Mouse (Mus musculus) adrenal gland, postnatal 10 days (tissue): Measurements from ENCODE around the gene Mrpl24. TPM values are rescaled to one million over a fixed set of nuclear protein-coding genes. Genes with fewer than 3 reads are reported as not detected.

Experiments used
- DNase-seq: peaks from one replicate; pipeline ENCODE4 v3.0.0; 2021; ENCODE audit warnings: mixed read lengths
- total RNA-seq, 2 experiments: library from RNA; stranded (reverse); gene quantifications; 2 replicates each; pipeline ENCODE4 v1.2.3; 2021

Mrpl24 gene
- total RNA-seq, 2 experiments from 2014 or later, result 104 to 123 TPM

DNA sequence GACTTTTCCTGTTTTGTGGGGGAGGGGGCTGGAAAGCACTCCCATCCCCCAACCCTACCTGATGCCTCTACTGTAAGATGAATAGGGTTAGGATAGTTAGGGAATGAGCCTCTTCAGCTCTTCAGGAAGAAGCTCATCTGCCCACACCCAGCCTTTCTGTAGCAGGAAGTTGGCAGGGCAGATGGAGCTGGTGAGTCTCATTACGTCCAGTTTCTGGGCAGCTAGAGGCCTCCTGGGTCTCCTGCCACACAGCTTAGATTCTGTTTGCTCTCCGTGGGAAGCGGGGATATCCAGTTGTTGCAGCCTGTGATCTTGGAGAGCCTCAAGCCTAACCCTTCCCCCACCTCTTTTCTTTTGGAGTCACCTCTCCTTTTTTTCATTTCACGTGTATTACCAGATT, 9.4 kb upstream of the Mrpl24 start:
- peak; percentile 39 for DNase-seq

DNA sequence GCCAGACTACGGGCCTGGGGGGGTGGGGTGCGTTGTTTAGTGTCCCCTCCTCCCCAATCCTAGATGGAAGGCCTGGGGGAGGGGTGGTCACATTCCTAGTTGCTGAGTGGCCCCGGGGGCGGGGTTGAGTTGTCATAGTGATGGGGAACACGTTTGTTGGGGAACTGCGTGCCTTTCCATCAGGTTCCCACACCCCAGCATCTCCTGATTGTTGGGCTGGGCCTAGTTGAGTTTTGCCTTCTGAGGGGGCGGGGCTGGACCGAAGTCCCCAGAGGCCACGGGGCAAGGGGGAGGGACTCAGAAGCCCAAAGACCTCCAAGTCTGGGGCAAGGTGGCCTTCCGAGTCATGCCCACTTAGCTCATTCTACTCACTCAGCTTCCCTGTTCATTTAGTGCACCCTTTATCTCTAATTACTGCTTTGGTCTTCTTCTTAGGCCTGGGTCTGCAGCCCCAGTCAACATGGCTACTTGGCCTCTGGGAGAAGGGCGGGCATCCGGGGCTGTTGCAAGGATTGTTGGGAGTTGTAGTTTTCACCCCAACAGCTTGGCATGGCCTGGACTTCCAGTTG, 8.6 kb upstream of the Mrpl24 start:
- DNase-seq, result peak; percentile 86

DNA sequence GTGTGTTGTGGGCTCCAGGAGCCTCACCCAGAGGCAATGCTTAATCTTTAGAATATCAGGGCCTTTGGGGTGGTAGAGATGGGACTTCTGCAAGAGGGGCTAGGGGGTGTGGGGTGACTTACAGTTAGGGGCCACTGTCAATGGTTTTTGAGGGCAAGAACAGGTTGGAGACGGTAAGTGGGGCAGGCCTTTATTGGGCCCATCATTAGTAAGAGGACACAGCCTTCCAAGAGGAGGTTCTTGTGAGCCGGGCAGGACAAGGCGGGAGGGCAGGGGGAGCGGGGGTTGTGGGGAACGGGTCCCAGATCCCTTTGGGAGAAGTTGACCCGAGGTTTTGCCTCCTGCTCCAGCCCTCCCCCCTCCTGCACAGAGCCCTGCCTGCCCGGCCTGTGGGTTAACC, 5.8 kb upstream of the Mrpl24 start:
- no peak for DNase-seq

DNA sequence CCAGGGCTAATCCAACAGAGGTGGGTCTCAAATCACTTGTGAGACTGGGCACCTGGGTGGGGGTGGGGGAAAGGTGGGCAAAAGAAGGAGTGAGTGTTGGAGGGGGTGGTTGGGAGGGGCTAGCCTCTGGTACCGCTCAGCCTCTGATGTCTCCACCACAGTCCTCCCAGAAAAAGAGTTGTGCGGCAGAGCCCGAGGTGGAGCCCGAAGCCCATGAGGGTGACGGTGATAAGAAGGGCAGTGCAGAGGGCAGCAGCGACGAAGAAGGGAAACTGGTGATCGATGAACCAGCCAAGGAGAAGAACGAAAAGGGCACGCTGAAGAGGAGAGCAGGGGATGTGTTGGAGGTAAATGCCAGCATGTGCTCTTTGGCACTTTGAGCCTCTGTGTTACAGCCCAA, 5.4 kb upstream of the Mrpl24 start:
- DNase-seq, result no peak

DNA sequence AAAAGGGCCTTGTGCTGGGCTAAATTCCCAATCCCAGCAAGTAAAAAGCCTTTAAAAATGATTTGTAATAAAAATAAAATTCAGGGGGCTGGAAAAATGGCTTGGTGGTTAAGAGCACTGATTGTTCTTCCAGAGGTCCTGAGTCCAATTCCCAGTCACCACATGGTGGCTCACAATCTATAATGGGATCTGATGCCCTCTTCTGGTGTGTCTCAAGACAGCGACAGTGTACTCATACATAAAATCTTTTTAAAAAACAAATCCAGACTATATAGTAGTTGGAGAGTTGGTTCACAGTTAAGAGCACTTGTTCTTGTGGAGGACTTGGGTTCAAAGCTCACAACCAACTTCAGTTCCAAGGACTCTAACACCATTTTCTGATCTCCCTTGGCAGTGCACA, 2.3 kb upstream of the Mrpl24 start:
- DNase-seq, result no peak

DNA sequence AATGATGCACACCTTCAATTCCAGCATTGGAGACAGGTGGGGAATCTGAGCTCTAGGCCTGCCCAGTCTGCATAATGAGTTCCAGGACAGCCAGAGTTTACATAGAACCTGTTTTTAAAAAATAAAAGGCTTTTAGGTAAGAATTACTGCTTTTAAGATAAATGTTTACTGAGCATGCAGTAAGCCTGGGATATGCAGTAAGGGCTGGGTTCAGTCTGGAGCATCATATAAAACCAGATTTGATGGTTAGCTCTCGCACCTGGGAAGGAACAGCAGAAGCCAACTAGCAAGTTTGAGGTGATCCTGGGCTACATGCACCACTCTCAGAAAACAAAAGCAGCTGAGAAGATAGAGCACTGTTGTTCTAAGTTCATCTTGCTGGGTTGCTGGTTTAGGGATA, 755 bp upstream of the Mrpl24 start:
- no peak for DNase-seq

DNA sequence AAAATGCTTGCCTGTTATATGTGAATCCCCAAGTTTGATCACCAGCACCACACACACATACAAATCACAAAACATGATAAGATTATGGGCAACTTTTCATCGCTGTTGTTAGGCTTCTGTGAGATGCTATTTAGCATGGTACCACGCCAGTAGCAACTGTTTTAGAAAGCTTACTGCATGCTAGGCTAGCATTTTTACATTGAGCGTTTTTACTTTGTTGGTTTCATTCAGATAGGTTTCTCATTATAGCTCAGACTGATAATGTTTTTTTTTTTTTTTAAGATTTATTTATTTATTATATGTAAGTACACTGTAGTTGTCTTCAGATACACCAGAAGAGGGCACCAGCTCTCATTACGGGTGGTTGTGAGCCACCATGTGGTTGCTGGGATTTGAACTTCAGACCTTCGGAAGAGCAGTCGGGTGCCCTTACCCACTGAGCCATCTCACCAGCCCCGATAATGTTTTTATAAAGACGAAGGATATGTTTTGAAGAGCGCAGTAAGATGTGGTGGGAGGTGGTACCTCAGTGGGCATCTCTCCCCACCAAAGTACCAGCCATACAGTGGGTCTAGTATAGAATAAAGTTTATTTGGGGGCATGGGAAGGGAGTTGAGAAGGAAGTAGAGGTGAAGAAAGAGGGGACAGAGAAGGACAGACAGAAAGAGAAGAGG, 1.1 kb downstream of the Mrpl24 start:
- DNase-seq, result no peak

DNA sequence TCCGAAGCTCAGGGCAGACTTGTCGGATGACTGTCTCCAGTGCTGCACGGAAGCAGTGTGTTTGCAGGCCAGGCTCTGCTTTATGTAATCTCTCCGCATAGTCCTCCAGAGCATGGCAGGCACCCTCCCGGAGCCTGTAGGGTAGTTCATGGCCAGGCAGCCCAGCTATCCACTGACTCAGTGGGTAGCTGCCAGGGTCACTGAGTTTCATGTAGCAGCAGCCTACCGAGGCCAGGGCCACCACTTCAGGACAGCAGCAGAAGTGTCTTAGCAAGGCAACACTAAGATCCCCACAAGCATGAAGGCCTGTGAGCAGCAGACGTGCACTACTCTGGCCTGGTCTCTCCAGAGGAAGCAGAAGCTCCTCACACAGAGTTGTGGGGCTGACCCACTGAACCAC, 5.7 kb downstream of the Mrpl24 start:
- peak; percentile 52 for DNase-seq

DNA sequence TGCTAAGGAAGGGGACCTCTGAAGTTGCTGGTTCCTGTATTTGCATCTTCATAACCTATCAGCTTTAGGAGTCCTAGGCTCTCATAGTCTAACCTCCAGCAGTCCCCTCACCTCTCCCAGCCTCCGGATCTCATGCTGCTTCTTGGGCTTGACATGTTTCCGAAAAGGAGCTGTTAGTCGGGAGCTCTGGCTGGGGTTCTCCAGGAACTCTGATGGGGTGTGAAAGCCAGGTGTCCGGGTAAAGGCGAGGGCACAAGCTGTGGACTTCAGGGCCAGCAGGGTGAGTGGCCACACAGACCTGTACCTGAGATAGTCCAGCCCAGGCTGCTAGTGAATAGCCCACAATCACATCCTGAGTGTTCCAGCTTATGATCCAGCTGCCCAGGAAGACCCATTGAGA, 8.1 kb downstream of the Mrpl24 start:
- DNase-seq, result no peak

DNA sequence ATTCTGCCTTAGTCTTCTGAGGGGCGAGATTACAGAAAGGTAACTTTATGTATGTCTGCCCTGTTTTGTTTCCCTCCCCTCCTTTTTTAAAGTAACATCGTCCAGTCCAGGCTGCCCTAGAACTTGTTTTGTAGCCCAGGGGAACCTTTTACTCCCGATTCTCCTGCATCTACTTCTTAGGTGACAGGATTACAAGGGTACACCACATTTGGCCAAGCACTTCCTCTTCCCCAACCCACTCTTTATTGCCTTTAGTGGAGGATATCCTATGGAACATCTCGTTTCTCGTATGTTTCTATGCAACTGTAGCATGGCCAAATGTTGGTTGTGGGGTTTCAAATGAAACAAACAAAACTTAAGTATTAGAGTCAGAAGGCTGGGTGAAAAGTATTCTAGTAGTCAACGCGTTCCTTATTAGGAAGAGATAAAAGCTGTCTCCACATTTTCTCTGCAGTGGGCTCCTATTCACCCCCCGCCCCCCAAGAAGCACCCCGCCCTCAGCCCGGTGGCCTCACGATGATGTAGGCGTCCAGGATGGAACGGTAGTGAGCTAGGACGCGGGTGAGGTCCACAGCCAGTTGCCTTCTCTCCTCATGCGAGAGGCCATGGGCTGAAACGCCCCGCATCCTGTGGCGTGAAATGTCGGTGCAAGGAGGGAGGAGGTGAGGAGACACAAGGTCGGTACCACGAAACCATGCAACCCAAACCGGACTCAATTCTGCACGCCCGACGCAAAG, 10.2 kb downstream of the Mrpl24 start:
- no peak for DNase-seq

DNA sequence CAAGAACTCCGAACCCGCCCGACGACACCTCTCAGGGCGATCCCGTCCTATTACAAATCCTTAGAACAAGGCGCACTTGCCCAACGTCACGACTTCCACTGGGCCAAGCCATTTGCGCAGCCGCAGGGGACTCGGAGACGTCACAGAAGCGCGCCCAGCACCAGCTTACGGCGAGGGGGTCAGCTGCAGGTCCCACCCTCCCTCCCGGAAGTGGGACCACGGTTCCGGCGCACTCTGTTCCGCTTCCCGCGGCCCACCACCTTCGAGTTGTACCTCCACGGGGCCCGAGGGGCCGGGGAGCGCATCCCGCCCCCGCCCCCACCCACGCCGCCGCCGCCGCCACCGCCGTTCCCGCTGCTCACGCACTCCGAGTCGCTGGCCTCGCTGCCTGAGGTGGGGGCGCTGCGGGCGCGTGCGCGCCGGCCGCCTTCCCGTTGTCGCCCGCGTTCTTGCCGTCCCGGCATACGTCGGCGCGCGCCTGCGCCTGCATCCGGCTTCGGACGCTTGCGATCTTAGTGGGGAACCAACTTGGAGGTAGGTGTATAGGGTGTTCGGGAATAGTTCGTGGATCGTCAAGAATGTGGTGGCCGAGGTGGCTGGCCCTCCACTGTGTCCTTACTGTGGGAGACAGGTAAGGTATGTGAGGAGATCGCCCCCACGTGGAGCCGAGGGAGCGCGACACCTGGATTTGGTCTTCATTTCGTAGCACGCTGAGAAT, 10.9 kb downstream of the Mrpl24 start, which contains the start of the genes Isg20l2 and Rrnad1:
Gene Isg20l2 (plus strand): TSS at position 237 of the 718 bp plus-strand sequence.
Gene Rrnad1 (minus strand): TSS at position 640 of the 718 bp plus-strand sequence.
- peak; percentile 98 for DNase-seq

DNA sequence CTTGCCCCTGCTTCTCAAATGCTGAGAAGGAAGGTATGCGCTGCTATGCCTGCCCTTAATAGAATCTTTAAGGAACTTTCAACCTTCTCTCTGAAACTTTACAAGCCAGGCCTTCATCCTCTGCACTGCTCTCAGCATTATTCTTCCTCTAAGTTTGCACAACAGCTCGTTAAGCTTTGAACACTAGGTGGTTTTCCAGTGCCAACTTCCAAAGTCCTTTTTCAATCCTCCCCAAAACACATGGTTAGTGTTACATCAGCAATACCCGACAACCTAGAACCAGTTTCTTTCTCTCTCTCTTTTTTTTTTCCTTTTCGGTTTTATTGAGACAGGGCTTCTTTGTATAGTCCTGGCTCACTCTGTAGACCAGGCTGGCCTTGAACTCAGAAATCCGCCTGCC, 14.7 kb downstream of the Mrpl24 start:
- DNase-seq, result no peak

DNA sequence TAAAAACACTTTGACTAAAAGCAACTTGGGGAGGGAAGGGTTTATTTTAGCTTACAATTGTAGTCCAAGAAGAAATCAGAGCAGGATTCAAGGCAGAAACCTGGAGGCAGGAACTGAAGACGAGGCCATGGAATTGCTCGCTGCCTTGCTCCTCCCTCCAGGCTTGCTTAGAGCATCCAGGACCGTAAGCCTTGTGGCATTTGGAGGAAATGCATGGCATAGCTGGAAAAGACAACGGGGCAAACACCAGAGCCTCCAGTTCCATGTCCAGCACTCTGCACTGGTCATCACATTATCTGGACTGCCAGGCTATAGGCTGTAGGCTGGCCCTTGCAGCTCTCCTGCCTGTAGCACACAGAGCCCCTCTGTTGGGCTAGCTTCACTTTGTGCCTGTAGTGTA, 15.2 kb downstream of the Mrpl24 start:
- no peak for DNase-seq

DNA sequence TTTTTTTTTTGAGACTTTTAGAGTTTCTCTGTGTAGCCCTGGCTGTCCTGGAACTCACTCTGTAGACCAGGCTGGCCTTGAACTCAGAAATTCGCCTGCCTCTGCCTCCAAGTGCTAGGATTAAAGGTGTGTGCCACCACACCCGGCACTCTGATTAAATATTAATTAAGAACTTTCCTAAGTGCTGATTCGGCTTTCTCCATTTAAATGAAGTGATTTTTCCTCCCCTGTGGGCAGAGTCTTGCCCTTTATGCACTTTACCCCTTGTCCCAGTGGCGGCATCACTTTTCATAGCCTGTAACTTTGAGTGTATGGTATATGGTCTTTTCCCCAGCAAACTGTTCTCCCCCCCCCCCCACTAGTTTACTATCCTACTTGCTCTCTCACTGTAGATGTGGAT, 15.9 kb downstream of the Mrpl24 start:
- DNase-seq, result no peak

DNA sequence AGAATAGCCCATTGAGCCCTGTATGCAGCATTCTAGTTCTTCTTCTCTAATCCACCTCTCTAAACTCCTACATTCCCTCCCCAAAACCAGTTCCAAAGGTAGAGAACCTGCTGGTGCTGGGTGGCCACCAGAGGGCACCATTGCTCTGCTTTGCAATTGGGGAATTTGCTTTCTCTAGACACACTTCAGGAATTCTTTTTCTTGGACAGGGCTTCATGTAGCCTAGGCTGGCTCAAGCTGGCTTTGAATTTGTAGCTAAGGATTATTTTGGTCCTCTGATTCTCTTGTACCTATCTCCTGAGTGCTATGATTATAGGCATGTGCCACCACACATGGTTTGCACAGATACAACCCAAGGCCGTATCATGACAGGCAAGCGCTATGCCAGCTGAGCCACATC, 16.5 kb downstream of the Mrpl24 start:
- peak; percentile 92 for DNase-seq

DNA sequence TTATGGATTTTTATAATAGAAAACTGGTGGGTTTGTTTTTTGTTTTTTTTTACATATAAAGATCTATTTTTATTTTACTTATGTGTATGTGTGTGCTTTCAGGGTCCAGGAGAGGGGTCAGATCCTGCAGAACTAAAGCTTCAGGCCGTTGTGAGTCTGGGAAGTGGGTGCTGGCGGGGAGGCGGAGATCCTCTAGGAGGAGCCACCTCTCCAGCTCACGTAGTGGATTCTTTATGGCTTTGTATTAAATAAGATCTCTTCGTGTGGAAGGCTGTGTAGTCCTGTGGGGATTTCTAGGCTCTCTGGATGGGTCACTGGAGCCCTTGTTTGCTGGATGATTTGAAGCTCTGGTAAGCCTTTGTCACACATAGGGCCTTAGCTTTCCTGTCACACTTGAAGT, 21.3 kb downstream of the Mrpl24 start:
- no peak for DNase-seq

DNA sequence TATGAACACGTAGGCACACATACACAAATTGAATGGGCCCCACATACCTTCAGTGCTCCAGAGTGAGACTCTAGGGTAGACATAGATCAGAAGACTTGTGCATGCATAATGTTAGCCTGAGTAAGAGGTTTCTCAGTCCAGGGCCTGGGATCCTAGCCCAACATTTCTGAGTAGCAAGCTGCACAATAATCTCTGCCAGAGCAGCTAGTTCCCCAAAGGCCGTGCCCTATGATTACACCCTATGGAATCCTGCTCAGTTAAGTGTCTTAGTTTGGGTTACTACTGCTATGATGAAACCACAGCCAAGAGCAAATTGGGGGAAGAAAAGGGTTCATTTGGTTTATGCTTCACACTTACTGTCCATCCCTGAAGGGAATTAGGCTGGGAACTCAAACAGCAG, 23.2 kb downstream of the Mrpl24 start:
- no peak for DNase-seq

DNA sequence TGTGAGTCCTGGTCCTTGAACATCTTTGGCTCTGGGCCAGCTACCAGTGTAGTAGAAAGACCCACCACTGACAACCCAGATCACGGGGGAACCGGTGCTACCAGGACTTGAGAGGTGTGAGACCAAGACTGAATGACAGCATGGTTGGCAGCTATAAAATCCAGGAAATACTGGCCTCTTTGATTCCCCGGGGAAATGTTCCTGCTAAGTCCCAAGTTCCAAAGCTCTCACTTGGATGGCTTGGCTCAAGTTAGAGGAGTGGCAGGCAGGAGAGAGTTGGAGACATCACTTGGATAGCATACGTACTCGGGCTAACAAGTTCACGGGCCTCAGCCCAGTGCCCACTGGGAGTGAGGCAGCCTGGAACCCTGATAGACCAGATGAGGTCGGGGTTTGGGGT, 24.3 kb downstream of the Mrpl24 start:
- no peak for DNase-seq

DNA sequence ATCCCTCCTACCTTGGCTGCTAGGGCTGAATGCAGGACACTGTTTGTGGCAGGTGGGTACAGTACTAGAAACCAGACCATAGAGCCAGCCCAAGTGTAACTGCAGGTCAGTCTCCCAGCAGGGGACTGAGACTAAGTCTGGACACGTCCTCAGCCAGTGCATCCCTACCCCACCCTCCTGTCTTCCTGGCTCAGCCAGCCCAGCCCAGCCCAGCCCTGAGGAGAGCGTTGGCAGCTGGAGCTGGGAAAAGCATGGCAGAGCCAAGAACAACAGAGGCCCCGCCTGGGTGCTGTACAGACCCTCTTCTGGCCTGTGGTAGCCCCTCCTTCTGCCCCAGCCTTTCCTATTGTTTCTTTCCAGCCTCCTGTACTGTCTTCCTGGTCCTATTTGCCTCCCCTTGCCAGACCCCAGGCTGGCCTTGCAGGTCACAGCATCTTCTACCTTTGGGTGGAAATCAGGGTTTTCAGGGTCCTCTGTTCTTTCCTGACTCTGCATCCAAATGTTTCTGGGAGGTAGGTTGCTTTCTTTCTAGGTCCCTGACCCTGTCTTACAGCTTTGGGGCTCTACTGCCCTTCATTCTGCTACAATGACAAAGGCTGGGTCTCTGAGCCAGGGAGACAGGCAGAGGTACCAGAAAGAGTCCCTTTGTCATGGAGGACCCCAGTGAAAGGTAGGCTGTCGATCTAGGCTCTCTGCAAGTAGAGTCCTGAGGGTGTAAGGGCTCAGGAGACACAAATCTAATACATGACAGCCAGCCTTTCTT, 25.7 kb downstream of the Mrpl24 start:
- DNase-seq, result no peak

DNA sequence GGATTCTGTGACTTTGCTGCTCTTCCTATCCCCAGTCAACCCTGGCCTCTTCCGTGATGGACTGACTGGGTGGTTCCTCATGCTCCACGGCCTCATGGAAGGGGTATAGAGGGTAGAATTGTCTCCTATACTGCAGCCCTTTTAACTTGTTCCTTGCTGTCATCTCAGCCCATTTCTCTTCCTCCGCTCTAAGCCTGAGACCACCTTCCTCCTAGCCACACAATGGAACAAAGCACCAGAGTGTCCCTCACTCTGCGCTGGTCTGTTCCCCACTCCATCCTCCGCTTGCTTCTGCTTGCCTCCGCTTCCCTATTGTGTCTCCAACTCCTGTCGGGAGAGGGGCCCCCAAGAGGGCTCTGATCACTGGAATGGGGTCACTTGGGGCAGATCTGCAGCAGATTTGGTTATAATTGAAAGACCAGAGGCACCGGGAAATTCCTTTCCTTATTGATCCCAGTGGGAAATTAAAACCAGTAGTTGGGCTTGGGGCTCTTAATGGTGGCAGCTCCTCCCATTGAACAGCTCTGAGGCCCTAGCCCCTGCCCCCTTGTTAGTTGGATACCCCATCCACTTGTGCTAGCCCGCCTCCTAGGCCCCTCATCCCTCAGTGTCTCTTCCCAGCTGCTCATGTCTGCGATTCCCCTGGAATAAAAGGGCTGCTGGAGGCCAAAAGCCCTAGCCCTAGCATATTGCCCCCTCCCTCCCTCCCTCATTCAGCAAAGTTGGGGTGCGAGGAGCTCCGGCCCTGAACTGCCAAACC, 26.7 kb downstream of the Mrpl24 start:
- no peak for DNase-seq

DNA sequence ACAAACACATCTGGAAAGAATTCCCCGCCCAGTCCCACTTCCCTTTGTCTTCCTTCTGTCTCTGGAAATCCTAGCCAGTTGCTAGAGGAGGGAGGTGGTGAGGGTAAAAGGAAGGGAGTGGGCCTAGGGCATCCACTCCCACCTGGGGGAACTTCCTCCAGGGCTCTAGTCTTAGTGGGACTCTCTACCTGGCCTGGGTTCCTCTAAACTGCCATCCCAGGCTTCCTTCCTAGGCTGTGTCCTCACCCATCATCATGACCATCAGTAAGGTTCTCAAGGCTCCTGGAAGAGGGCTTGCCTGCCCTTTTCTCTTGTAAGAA, 27.2 kb downstream of the Mrpl24 start:
- no peak for DNase-seq
